Mouse (Mus musculus) megakaryocyte, embryonic 14.5 days (primary cell): Measurements from ENCODE around the gene Mroh2a.

Experiments used
- FLI1 ChIP-seq: IDR thresholded peaks from 2 replicates; pipeline ENCODE4 v1.6.1; 2012; ENCODE audit warnings: low read length, inconsistent platforms, mixed read lengths
- GATA1 ChIP-seq: IDR thresholded peaks from 3 replicates; pipeline ENCODE4 v1.6.1; 2012; ENCODE audit warnings: mixed read lengths, low read length, inconsistent platforms, borderline replicate concordance

- TF ChIP-seq GATA1 (no peak), FLI1 (no peak)
These were observed 26.8 kb upstream of the Mroh2a start for GRCm38 (mm10) chr1:88199996-88200395.
